Mouse (Mus musculus) hindbrain, embryonic 11.5 days (tissue): ENCODE data around the gene Ccdc91. TPM values are rescaled to one million over a fixed set of nuclear protein-coding genes. Genes with fewer than 3 reads are reported as not detected.
A peak's percentile ranks its signal among the peaks of the same experiment; 100 is the strongest.

Source experiments
- ATAC-seq: fragments of 200-750 bp; cut with Nextera tagmentation; 2 replicates; pipeline ENCODE4 v1.8.0; 2017; ENCODE audit warnings: mild to moderate bottlenecking, moderate TSS enrichment, moderate library complexity; ENCODE audit not compliant: low FRiP score
- DNase-seq: peaks from one replicate; pipeline ENCODE4 v3.0.0-alpha.2; 2015; ENCODE audit warnings: low spot score
- H3K27ac ChIP-seq: fragments of 300-500 bp; sonication (generic); 2 replicates; pipeline ENCODE4 v1.5.1; 2014; ENCODE audit warnings: mild to moderate bottlenecking, low read depth, low read length
- H3K27me3 ChIP-seq: fragments of 300-500 bp; sonication (generic); 2 replicates; pipeline ENCODE4 v1.6.1; 2014; ENCODE audit warnings: mild to moderate bottlenecking, low read length, moderate library complexity, mixed read lengths; ENCODE audit not compliant: control insufficient read depth, insufficient read depth
- H3K36me3 ChIP-seq: fragments of 300-500 bp; sonication (generic); 2 replicates; pipeline ENCODE4 v1.6.1; 2014; ENCODE audit warnings: mild to moderate bottlenecking, low read length, moderate library complexity, mixed read lengths; ENCODE audit not compliant: control insufficient read depth, insufficient read depth
- H3K4me1 ChIP-seq: fragments of 300-500 bp; sonication (generic); replicated peaks from 2 replicates; pipeline ENCODE4 v1.6.1; 2014; ENCODE audit warnings: low read length, mixed read lengths; ENCODE audit not compliant: control insufficient read depth, insufficient read depth
- H3K4me2 ChIP-seq: fragments of 300-500 bp; sonication (generic); replicated peaks from 2 replicates; pipeline ENCODE4 v1.6.1; 2014; ENCODE audit warnings: mild to moderate bottlenecking, low read depth, low read length
- H3K4me3 ChIP-seq: fragments of 300-500 bp; sonication (generic); 2 replicates; pipeline ENCODE4 v1.5.1; 2014; ENCODE audit warnings: low read depth, low read length
- H3K9ac ChIP-seq: fragments of 300-500 bp; sonication (generic); 2 replicates; pipeline ENCODE4 v1.6.1; 2014; ENCODE audit warnings: low read depth, low read length
- H3K9me3 ChIP-seq: fragments of 300-500 bp; sonication (generic); 2 replicates; pipeline ENCODE4 v1.6.1; 2016; ENCODE audit warnings: low read length; ENCODE audit not compliant: control insufficient read depth
- WGBS: fragments of 180-500 bp; shearing (Covaris S2); extraction: QIAGEN DNeasy Blood & Tissue Kit; methylation state at CpG from one replicate; pipeline ENCODE4 v1.1.7; 2014; 5-methylcytosine and 5-hydroxymethylcytosine counted together
- polyA plus RNA-seq: library from polyadenylated mRNA; unstranded; fragments of >200 nt; fragmentation: Nextera tagmentation; extraction: Ambion mirVana; gene quantifications from 2 replicates; pipeline ENCODE4 v1.2.1, GENCODE M21; 2014

The Ccdc91 gene
- polyA plus RNA-seq, 1 experiment from 2014 or later = 32.2 TPM

DNA sequence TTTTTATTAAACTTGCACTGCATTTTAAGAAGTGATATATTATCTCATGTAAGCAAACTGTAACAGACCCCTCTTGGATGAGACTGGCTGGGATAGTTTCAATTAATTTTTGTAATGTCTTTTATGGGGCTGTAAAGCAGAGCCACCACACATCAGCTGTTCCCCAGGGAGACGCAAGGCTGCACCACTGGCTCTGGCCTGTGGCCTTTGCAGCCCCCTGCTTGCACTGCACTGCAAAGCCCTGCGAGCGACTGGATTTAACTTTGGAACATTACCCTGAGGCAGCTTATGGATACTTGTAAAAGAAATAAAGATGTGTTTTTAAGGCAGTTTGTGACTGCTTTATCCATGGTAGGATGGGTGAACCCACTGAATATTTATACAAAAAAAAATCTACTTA is 112.0 kb downstream of the Ccdc91 start:
- Histone ChIP-seq H3K9me3 (no peaks in the 10 kb centered on the region), H3K4me1 (no peaks in the 10 kb centered on the region; the same call in 1 of the 2 replicates), H3K4me3 (no peak overlapping the region), H3K9ac (no peak overlapping the region), H3K27ac (no peak overlapping the region), H3K4me2 (no peak overlapping the region), H3K27me3 (no peaks in the 10 kb centered on the region), H3K36me3 (no peaks in the 10 kb centered on the region)
- ATAC-seq (no peak), DNase-seq (peak; percentile 16)
- WGBS = 55% methylated on average over 3 of the region's 3 CpGs

DNA sequence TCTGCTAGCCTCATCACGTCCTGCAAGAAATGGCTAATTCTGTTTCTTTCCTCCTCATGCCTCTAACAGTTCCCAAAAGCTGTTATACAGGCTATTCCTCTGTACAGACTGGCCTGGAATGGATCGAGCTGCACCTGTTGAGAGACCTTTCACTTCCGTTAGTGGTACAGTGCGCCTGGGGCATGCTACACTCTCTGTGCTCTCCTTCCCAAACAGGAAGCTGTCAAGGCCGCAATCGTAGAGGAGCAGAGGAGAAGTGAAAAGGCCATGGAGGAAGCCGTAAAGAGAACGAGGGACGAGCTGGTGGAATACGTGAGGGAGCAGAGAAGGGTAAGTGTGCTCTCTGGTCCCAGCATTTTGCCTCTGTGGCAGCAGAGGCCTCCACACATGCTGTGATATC is 131.0 kb downstream of the Ccdc91 start:
- WGBS = 86% methylated on average over 10 of the region's 10 CpGs
- Histone ChIP-seq H3K4me1 (no peaks in the 10 kb centered on the region), H3K27me3 (no peaks in the 10 kb centered on the region), H3K9ac (no peak overlapping the region), H3K4me3 (no peak overlapping the region), H3K27ac (no peak overlapping the region), H3K4me2 (no peak overlapping the region), H3K9me3 (no peaks in the 10 kb centered on the region), H3K36me3 (no peaks in the 10 kb centered on the region)
- DNase-seq = no peak
- no peak for ATAC-seq

DNA sequence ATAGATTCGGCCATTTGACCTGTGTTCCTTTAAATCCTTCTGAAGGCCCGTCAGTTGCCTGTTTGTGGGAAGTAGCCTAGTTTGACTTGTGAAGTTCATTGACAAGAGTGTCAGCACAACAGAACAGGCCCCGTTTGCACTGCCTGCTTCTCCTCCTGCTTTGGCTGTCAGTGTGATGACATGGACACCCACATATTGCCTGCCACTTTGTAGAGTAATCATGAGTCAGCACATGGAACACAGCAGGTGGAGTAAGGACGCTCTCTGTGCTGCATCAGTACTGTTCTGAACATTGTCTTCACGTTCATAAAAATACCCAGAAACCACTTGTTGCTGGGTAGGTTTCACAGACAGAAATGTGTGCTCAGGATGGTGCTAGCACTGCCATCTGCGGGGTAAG is 132.0 kb downstream of the Ccdc91 start:
- DNase-seq = no peak

DNA sequence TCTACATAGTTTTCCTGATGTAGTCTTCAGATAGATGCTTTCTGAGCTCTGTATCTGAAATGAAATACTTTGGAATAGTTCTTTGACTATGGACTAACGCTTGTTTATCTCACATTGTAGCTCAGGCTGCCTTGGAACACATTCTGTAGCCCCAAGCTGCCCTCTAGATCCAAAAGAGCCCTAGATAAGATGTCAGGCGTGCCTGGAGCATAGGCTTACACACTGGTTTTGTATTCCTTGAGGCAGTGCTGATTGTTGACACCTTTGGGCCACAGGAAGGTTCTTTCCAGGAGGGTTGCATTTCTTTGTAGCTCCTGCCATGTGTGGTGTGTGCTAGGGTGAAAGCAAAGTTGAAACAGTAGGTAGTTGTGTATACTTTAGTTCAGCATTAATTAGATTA is 139.7 kb downstream of the Ccdc91 start:
- no peak overlapping the region for H3K4me3 ChIP-seq
- no peak overlapping the region for H3K9ac ChIP-seq
- H3K4me1 ChIP-seq = no peaks in the 10 kb centered on the region
- ATAC-seq = no peak
- no peak overlapping the region for H3K4me2 ChIP-seq
- no peak overlapping the region for H3K27ac ChIP-seq
- H3K36me3 ChIP-seq = no peaks in the 10 kb centered on the region
- 75% methylated on average over 2 of the region's 2 CpGs for WGBS
- no peak for DNase-seq
- no peaks in the 10 kb centered on the region for H3K27me3 ChIP-seq
- H3K9me3 ChIP-seq = no peaks in the 10 kb centered on the region

More for the DNA sequence above, 132.0 kb downstream of the Ccdc91 start:
- ATAC-seq = no peak
- Histone ChIP-seq H3K9me3 (no peaks in the 10 kb centered on the region), H3K4me3 (no peak overlapping the region), H3K9ac (no peak overlapping the region), H3K27me3 (no peaks in the 10 kb centered on the region), H3K4me1 (no peaks in the 10 kb centered on the region), H3K36me3 (no peaks in the 10 kb centered on the region), H3K27ac (no peak overlapping the region), H3K4me2 (no peak overlapping the region)
- 63% methylated on average over 6 of the region's 6 CpGs for WGBS

DNA sequence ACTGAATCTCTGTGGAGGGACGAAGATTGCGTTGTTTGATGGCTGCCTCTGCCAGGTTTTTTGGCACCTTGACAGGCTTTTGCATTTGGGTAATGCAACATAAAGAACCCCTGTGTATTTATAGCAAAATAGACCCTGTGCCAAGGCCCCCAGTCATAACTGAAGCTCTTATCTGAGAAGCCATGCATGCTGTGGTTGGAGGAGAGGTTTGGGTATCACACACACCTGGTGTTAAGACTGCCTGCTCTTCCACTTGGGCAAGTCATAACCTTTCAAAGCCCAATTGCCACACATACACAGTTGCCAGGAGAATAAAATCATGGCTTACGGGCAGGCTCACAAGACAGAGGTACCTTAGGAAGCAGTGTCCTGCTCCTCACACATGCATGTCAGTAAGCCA is 147.5 kb downstream of the Ccdc91 start:
- ATAC-seq = no peak
- Histone ChIP-seq H3K27me3 (no peaks in the 10 kb centered on the region), H3K36me3 (no peaks in the 10 kb centered on the region), H3K4me3 (no peak overlapping the region), H3K27ac (no peak overlapping the region), H3K4me2 (no peak overlapping the region), H3K9ac (no peak overlapping the region), H3K9me3 (no peaks in the 10 kb centered on the region), H3K4me1 (no peaks in the 10 kb centered on the region)
- 96% methylated on average over 3 of the region's 3 CpGs for WGBS
- no peak for DNase-seq

DNA sequence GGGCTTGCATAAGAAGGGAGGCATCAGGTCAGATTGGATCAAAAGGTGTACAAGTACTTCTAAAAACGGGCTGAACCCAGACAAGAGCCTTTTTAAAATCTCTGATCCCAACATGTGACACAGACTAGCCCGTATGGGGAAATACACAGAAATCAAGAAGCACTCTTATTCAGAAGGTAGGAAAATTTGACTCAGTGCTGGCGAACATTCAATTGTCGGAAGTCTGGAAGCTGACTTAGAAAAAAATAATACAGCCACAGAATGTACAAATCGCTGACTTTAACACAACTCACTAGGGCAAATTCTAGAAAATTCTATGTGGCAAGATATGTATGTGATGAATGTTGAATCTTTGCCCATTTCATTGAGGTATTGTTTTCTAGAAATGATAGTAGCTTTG is 160.8 kb downstream of the Ccdc91 start:
- Histone ChIP-seq H3K27me3 (no peaks in the 10 kb centered on the region), H3K4me2 (no peak overlapping the region), H3K36me3 (no peaks in the 10 kb centered on the region), H3K4me3 (no peak overlapping the region), H3K9ac (no peak overlapping the region), H3K27ac (no peak overlapping the region), H3K4me1 (no peaks in the 10 kb centered on the region), H3K9me3 (no peaks in the 10 kb centered on the region)
- ATAC-seq (no peak), DNase-seq (no peak)
- 87% methylated on average over 5 of the region's 5 CpGs for WGBS

DNA sequence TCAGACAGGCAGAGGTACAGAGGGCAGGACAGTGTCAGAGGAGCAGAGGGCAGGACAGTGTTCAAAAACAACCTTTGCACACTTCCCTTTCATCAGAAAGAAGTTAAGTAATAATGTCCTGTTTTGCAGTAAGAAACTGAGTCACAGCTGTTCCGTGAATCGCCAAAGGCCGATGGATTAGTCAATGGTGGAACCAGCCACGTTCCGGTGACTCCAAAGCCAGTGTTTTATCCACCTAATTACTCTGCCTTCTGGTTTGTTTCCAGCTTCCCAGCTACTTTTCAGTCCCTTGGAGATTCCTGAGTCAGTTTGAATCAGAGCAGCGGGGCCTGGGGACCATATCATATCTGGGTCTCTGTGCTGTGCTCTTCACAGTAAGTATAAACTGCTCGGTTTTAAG is 168.2 kb downstream of the Ccdc91 start:
- H3K4me2 ChIP-seq = no peak overlapping the region
- 84% methylated on average over 7 of the region's 7 CpGs for WGBS
- H3K27ac ChIP-seq = no peak overlapping the region
- H3K9me3 ChIP-seq = no peaks in the 10 kb centered on the region
- H3K4me1 ChIP-seq = no peaks in the 10 kb centered on the region; the same call in 1 of the 2 replicates
- no peaks in the 10 kb centered on the region for H3K27me3 ChIP-seq
- ATAC-seq (no peak), DNase-seq (no peak)
- no peak overlapping the region for H3K4me3 ChIP-seq
- no peak overlapping the region for H3K9ac ChIP-seq
- no peaks in the 10 kb centered on the region for H3K36me3 ChIP-seq

DNA sequence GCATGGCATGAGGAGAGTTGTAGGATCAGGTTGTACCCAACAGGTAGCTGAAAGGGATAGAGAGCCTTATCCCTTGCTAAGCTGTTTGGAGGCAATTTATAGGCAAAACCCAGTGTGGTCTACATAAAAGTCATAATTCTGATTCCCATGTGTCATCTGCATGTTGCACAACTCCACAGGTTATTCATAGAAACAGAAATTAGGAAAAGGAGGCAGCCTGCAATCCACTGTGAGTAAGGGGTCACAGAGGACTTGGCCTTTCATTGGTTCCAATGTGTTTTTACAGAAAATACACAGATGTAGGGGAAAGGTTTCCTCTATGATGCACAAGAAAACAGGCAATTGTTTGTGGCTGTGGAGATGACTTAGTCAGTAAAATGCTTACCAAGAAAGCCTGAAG is 168.8 kb downstream of the Ccdc91 start:
- no peak overlapping the region for H3K27ac ChIP-seq
- no peak for DNase-seq
- H3K4me1 ChIP-seq = no peaks in the 10 kb centered on the region; the same call in 1 of the 2 replicates
- no peaks in the 10 kb centered on the region for H3K36me3 ChIP-seq
- no peak overlapping the region for H3K4me3 ChIP-seq
- H3K4me2 ChIP-seq = no peak overlapping the region
- no peaks in the 10 kb centered on the region for H3K27me3 ChIP-seq
- no peaks in the 10 kb centered on the region for H3K9me3 ChIP-seq
- ATAC-seq = no peak
- H3K9ac ChIP-seq = no peak overlapping the region

DNA sequence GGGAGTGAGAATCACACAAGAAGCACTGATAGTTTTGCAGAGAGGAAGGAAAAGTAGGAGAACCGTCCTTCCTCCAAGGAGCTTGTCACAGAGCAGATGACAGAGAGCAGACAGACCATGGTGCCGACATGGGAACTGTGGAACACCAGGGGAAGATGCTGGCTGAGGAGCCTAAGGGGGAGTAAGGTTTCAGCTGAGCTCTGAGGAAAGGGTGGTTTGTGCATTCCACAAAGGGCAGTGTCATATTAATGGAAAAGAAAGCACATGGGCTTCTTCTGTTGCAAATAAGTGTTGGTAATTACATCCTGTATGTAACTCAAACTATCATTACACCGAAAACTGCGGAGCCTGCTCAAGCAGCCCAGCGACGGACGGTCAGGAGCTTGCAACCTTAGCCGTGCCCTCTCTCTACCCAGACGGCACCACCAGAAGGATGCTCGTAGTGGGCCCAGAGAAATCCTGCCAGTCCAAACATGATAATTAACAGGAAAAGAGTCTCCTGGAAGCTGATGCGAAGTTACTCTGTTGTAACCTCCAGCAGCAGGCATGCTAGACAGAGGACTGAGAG is 170.9 kb downstream of the Ccdc91 start:
- WGBS = 87% methylated on average over 11 of the region's 11 CpGs
- Histone ChIP-seq H3K4me2 (no peak overlapping the region), H3K9ac (no peak overlapping the region), H3K4me3 (no peak overlapping the region), H3K27ac (no peak overlapping the region), H3K27me3 (no peaks in the 10 kb centered on the region), H3K9me3 (no peaks in the 10 kb centered on the region), H3K36me3 (no peaks in the 10 kb centered on the region), H3K4me1 (no peaks in the 10 kb centered on the region; the same call in 1 of the 2 replicates)
- ATAC-seq (no peak), DNase-seq (no peak)
